Mouse (Mus musculus) forebrain, embryonic 12.5 days (tissue): ENCODE data around the gene Trappc6a. TPM values are rescaled to one million over a fixed set of nuclear protein-coding genes. Genes with fewer than 3 reads are reported as not detected.
A peak's percentile ranks its signal among the peaks of the same experiment; 100 is the strongest.

ENCODE experiments used
- ATAC-seq: fragments of 200-750 bp; cut with Nextera tagmentation; 2 replicates; pipeline ENCODE4 v1.8.0; 2017; ENCODE audit warnings: moderate TSS enrichment; ENCODE audit not compliant: low FRiP score
- H3K27ac ChIP-seq: fragments of 300-500 bp; sonication (generic); 2 replicates; pipeline ENCODE4 v1.5.1; 2016; ENCODE audit warnings: mild to moderate bottlenecking
- H3K27me3 ChIP-seq: fragments of 300-500 bp; sonication (generic); 2 replicates; pipeline ENCODE4 v1.6.1; 2016; ENCODE audit warnings: mild to moderate bottlenecking
- H3K36me3 ChIP-seq: fragments of 300-500 bp; sonication (generic); replicated peaks from 2 replicates; pipeline ENCODE4 v1.6.1; 2016; ENCODE audit warnings: mild to moderate bottlenecking
- H3K4me1 ChIP-seq: fragments of 300-500 bp; sonication (generic); 2 replicates; pipeline ENCODE4 v1.6.1; 2016
- H3K4me2 ChIP-seq: fragments of 300-500 bp; sonication (generic); 2 replicates; pipeline ENCODE4 v1.6.1; 2016; ENCODE audit warnings: mild to moderate bottlenecking, moderate library complexity
- H3K4me3 ChIP-seq: fragments of 300-500 bp; sonication (generic); replicated peaks from 2 replicates; pipeline ENCODE4 v1.5.1; 2016; ENCODE audit warnings: mild to moderate bottlenecking
- H3K9ac ChIP-seq: fragments of 300-500 bp; sonication (generic); 2 replicates; pipeline ENCODE4 v1.6.1; 2016; ENCODE audit warnings: mild to moderate bottlenecking
- H3K9me3 ChIP-seq: fragments of 300-500 bp; sonication (generic); 2 replicates; pipeline ENCODE4 v1.6.1; 2016
- WGBS: fragments of 180-500 bp; shearing (Covaris S2); methylation state at CpG from one replicate; pipeline ENCODE4 v1.1.7; 2016; 5-methylcytosine and 5-hydroxymethylcytosine counted together
- polyA plus RNA-seq: library from polyadenylated mRNA; unstranded; fragments of >200 nt; fragmentation: Nextera tagmentation; extraction: Ambion mirVana; gene quantifications from 2 replicates; pipeline ENCODE4 v1.2.1, GENCODE M21; 2016

Trappc6a gene
- polyA plus RNA-seq, 1 experiment from 2014 or later: 43.6 TPM

DNA sequence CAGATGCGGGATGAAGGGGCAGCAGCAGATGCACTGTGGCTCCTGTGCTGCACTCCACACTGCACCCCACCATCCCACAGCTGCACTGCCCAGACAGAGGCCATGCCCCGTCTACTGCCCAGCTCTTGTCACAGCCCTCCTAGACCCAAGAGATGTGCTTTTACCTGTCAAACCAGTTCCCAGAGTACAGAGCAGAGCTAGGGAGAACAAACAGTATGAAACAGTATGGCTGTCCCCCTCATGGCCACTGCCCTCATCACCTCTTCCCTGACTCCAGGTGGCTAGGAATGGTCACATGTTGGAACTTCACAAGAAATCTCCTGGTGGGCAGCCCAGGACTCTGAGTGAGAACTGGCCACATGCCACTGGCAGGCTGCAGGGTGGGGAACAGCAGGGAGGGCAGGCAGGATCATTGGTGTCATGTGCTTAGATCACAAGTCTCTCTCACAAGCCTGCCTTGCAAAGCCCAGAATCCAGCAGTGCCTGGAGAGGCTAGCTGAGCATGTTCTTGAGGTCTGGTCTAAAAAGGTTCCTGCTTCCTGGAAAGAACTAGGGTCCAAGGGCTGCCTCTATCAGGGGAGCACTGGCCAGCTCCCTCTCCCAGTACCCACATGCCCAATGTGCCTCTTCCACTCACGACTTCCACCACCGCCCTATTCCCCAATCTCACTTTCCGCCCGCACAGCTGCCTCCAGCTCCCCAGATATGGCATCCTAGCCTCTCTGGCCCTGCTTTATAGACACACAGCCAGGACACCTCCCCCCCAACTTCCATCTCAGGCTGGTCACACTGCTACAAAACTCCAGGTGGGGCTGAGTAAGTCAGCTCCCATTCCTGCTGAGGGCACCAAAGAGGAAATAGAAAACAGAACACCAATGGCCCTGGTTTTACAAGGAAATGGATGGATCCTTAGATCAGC is 50.0 kb downstream of the Trappc6a start:
- Histone ChIP-seq H3K9me3 (no peaks in the 10 kb centered on the region), H3K36me3 (peaks cover 31% of the 10 kb centered on the region), H3K27ac (no peak overlapping the region), H3K4me3 (no peak overlapping the region), H3K4me2 (peak overlapping the region; percentile 10; the same call in 1 of the 2 replicates), H3K9ac (peak overlapping the region; percentile 44; the same call in 1 of the 2 replicates), H3K27me3 (no peaks in the 10 kb centered on the region), H3K4me1 (peaks cover 42% of the 10 kb centered on the region)
- 93% methylated on average over 6 of the region's 6 CpGs for WGBS
- ATAC-seq: no peak

DNA sequence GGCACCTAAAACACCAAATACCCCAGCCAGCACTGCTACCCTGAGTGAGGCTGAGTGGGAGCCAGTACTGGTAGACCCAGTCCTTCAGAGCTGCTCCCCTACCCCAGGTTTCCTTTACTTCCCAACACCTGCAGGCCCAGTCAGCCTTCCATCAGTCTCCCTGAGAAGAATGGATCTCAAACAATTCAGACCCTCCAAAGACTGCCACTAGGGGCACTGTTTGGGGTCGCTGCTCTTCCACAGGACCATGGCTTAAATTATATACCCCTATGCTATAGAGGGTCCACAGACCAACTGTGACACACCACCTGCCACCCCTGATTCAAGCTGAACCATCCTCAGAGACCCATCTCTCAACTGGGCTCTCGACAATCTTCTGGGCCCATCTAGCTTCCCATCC is 50.8 kb downstream of the Trappc6a start:
- 0 out of 2 replicates have a peak overlapping the region, but pooled peaks have one; percentile 44 for H3K9ac ChIP-seq
- no peaks in the 10 kb centered on the region for H3K27me3 ChIP-seq
- no peak overlapping the region for H3K4me3 ChIP-seq
- H3K36me3 ChIP-seq: peaks cover 24% of the 10 kb centered on the region
- H3K9me3 ChIP-seq: no peaks in the 10 kb centered on the region
- no peak for ATAC-seq
- peak overlapping the region; percentile 99; the same call in 1 of the 2 replicates for H3K4me2 ChIP-seq
- no peak overlapping the region for H3K27ac ChIP-seq
- H3K4me1 ChIP-seq: peaks cover 48% of the 10 kb centered on the region
- WGBS: 39% methylated on average over 2 of the region's 2 CpGs

DNA sequence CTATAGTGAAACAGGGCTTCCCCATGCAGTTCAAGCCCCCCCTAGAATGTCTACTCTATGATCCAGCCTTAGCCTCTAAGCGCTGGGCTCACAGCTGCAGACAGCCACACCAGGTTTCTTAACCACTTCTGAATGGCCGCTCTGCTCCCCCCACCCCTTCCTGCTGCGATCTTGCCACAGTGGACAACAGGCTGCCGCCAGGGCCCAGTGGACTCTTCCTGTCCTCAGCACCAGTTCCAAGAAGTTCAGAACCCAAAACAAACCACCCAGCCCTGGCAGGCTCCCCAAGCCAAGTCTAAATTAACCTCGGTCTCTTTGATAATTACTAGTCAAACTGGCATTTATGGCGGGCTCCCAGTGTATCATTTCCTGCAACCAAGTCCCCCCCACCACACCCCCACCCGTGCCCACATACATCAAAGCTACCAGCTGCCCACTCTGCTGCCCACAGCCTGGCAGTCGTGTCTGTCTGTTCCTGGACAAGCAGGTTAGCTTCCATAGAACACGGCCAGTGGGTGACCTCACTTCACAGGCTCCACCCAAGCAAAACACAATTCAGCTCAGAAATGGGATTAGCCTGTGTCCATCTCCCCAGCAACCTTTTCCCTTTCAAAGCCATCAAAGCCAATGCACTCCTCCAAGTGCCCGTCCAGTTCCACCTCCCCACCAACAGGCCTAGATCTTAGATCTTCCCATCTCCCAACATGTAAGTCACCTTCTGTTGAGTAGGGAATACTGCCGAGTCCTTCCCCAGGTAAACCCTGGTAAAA is 52.5 kb downstream of the Trappc6a start:
- H3K9me3 ChIP-seq: peaks cover 6% of the 10 kb centered on the region; the same call in 1 of the 2 replicates
- no peaks in the 10 kb centered on the region for H3K27me3 ChIP-seq
- 23% methylated on average over 11 of the region's 11 CpGs for WGBS
- H3K4me3 ChIP-seq: peak overlapping the region; percentile 98
- no peak overlapping the region for H3K27ac ChIP-seq
- peaks cover 32% of the 10 kb centered on the region for H3K36me3 ChIP-seq
- peak overlapping the region; percentile 99 for H3K4me2 ChIP-seq
- H3K9ac ChIP-seq: peak overlapping the region; percentile 96
- H3K4me1 ChIP-seq: peaks cover 48% of the 10 kb centered on the region
- ATAC-seq: no peak

DNA sequence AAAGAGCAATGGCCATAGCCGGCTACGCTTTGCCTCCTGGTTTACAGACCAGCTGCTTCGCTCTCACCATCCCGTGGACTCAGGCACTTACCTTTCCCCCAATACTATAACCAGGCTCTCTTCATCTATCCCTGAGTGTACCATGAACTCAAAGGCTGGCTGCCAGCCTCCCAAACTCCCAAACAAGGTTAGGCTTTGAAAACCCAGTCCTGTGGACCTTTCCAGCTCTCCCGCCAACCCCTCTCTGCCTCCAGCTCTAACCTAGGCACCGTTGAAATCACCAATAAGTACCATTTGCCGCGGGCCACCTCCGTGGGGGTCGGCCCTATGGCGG is 53.2 kb downstream of the Trappc6a start:
- WGBS: under 1% methylated on average over 11 of the region's 11 CpGs
- ATAC-seq: no peak
- H3K36me3 ChIP-seq: peaks cover 33% of the 10 kb centered on the region

GRCm38 (mm10) chr7:19561765-19562642 is 53.8 kb downstream of the Trappc6a start:
- Histone ChIP-seq H3K27ac (peak overlapping the region; percentile 92), H3K36me3 (peaks cover 32% of the 10 kb centered on the region), H3K9ac (peak overlapping the region; percentile 96), H3K4me3 (peak overlapping the region; percentile 98), H3K27me3 (no peaks in the 10 kb centered on the region), H3K4me1 (peaks cover 46% of the 10 kb centered on the region), H3K9me3 (peaks cover 6% of the 10 kb centered on the region; the same call in 1 of the 2 replicates), H3K4me2 (peak overlapping the region; percentile 99)
- peak; percentile 90 for ATAC-seq
- WGBS: under 1% methylated on average over 101 of the region's 102 CpGs

More for the DNA sequence above, 53.2 kb downstream of the Trappc6a start:
- Histone ChIP-seq H3K9me3 (peaks cover 6% of the 10 kb centered on the region; the same call in 1 of the 2 replicates), H3K4me2 (peak overlapping the region; percentile 99), H3K27me3 (no peaks in the 10 kb centered on the region), H3K27ac (peak overlapping the region; percentile 92), H3K4me3 (peak overlapping the region; percentile 98), H3K9ac (peak overlapping the region; percentile 96), H3K4me1 (peaks cover 46% of the 10 kb centered on the region)

DNA sequence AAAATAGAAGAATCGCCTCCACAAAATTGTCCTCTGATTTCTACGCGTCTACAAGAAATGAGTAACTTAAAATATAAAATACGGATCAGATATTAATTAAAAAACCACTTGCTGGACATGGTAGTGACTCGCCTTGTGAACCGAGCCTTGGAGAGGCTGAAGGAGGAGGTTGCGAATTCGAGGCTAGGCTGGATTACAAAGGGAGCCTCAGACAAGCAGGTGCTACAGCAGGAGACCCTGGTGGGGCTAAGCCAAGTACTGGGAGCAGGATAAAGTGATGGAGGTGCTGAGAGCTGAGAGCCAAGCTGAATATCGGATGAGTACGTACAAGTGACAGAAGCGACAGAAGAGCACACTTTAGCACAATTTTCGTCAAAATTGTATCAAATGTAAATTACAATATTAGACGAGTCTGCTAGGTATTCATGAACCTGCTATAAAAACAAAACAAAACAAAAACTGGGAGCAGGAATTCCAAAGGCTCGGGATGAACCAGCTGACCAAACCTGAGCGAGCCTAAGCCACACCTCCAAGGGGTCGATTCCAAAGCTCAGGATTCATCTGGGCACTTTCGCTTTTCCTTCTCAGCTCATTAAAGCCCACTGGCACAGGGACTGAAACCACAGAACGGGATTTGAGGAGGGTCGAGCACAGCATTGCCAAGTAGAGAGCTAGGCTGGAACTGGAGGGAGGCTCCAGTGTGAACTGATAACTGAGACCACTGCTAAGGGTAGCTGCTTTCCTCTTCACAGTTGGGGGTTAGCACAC is 54.6 kb downstream of the Trappc6a start, which contains the start of gene Ppp1r37:
Ppp1r37 (minus strand) TSS at position 434 of the 768 bp plus-strand sequence.
- peak; percentile 48 for ATAC-seq
- H3K4me3 ChIP-seq: peak within 1 kb of the TSS; percentile 98
- peaks cover 46% of the 10 kb centered on the region for H3K4me1 ChIP-seq
- H3K27me3 ChIP-seq: no peaks in the 10 kb centered on the region
- H3K4me2 ChIP-seq: peak within 1 kb of the TSS; percentile 99
- H3K9me3 ChIP-seq: peaks cover 6% of the 10 kb centered on the region; the same call in 1 of the 2 replicates
- peak within 1 kb of the TSS; percentile 92 for H3K27ac ChIP-seq
- peaks cover 34% of the 10 kb centered on the region for H3K36me3 ChIP-seq
- 2% methylated on average over 19 of the region's 19 CpGs for WGBS
- peak within 1 kb of the TSS; percentile 96 for H3K9ac ChIP-seq

GRCm38 (mm10) chr7:19563884-19564283 is 55.7 kb downstream of the Trappc6a start:
- Histone ChIP-seq H3K27me3 (no peaks in the 10 kb centered on the region), H3K4me1 (peaks cover 36% of the 10 kb centered on the region), H3K4me2 (0 out of 2 replicates have a peak overlapping the region, but pooled peaks have one; percentile 99), H3K9me3 (peaks cover 6% of the 10 kb centered on the region; the same call in 1 of the 2 replicates), H3K4me3 (no peak overlapping the region), H3K9ac (no peak overlapping the region), H3K27ac (no peak overlapping the region), H3K36me3 (peaks cover 32% of the 10 kb centered on the region)
- no peak for ATAC-seq
- WGBS: 83% methylated on average over 3 of the region's 3 CpGs

GRCm38 (mm10) chr7:19564455-19564854 is 56.3 kb downstream of the Trappc6a start:
- Histone ChIP-seq H3K4me1 (peaks cover 30% of the 10 kb centered on the region), H3K27me3 (no peaks in the 10 kb centered on the region), H3K4me3 (no peak overlapping the region), H3K4me2 (no peak overlapping the region), H3K36me3 (peaks cover 38% of the 10 kb centered on the region), H3K27ac (no peak overlapping the region), H3K9me3 (peaks cover 6% of the 10 kb centered on the region; the same call in 1 of the 2 replicates), H3K9ac (no peak overlapping the region)
- WGBS: 90% methylated on average over 4 of the region's 4 CpGs
- no peak for ATAC-seq

Other genes with a start within 250 kb of the Trappc6a start
- 42.4 and 43.0 TPM in 2 replicates for gene Vasp, start 236.6 kb upstream of the Trappc6a start, polyA plus RNA-seq
- gene Ppm1n, start 228.3 kb upstream of the Trappc6a start, polyA plus RNA-seq: 0.19 TPM in 1 of 2 replicates, not detected in the other
- 70.3 and 74.1 TPM in 2 replicates for gene Rtn2, start 225.8 kb upstream of the Trappc6a start, polyA plus RNA-seq
- 0.24 TPM in 1 of 2 replicates, not detected in the other for gene Fosb, start 198.3 kb upstream of the Trappc6a start, polyA plus RNA-seq
- 89.7 and 100 TPM in 2 replicates for gene Ercc1, start 163.6 kb upstream of the Trappc6a start, polyA plus RNA-seq
- gene Cd3eap, start 148.9 kb upstream of the Trappc6a start, polyA plus RNA-seq: 24.7 and 24.8 TPM in 2 replicates
- gene Ppp1r13l, start 148.6 kb upstream of the Trappc6a start, polyA plus RNA-seq: 4.8 and 5.3 TPM in 2 replicates
- gene Ercc2, start 126.4 kb upstream of the Trappc6a start, polyA plus RNA-seq: 23.3 and 23.7 TPM in 2 replicates
- gene Klc3, start 104.3 kb upstream of the Trappc6a start, polyA plus RNA-seq: 2.8 and 5.4 TPM in 2 replicates
- gene Ckm, start 103.6 kb upstream of the Trappc6a start, polyA plus RNA-seq: not detected in 2 replicates
- 14.0 and 14.3 TPM in 2 replicates for gene Mark4, start 49.6 kb upstream of the Trappc6a start, polyA plus RNA-seq
- gene Exoc3l2, start 45.1 kb upstream of the Trappc6a start, polyA plus RNA-seq: 0.51 and 0.69 TPM in 2 replicates
- gene Bloc1s3, start within 50 bp of the Trappc6a start, polyA plus RNA-seq: 3.5 and 3.9 TPM in 2 replicates
- 0.17 TPM in 1 of 2 replicates, not detected in the other for gene Nkpd1, start 9.4 kb downstream of the Trappc6a start, polyA plus RNA-seq
- gene Ppp1r37, start 54.7 kb downstream of the Trappc6a start, polyA plus RNA-seq: 34.9 and 35.4 TPM in 2 replicates
- gene Zfp296, start 68.9 kb downstream of the Trappc6a start, polyA plus RNA-seq: 0.18 and 0.34 TPM in 2 replicates
- gene Gemin7, start 69.2 kb downstream of the Trappc6a start, polyA plus RNA-seq: 120 and 125 TPM in 2 replicates
- 66.3 and 67.6 TPM in 2 replicates for gene Clasrp, start 96.1 kb downstream of the Trappc6a start, polyA plus RNA-seq
- 3.3 and 3.6 TPM in 2 replicates for gene Relb, start 121.0 kb downstream of the Trappc6a start, polyA plus RNA-seq
- 85.6 and 87.6 TPM in 2 replicates for gene Clptm1, start 156.6 kb downstream of the Trappc6a start, polyA plus RNA-seq
- not detected in 2 replicates for gene Apoc2, start 169.5 kb downstream of the Trappc6a start, polyA plus RNA-seq
- gene Gm44805, start 173.0 kb downstream of the Trappc6a start, polyA plus RNA-seq: not detected in 2 replicates
- not detected in 2 replicates for gene Apoc4, start 173.1 kb downstream of the Trappc6a start, polyA plus RNA-seq
- gene Apoc1, start 184.3 kb downstream of the Trappc6a start, polyA plus RNA-seq: 0.73 and 1.2 TPM in 2 replicates
- gene Apoe, start 190.8 kb downstream of the Trappc6a start, polyA plus RNA-seq: 115 and 128 TPM in 2 replicates
- 136 and 149 TPM in 2 replicates for gene Tomm40, start 207.0 kb downstream of the Trappc6a start, polyA plus RNA-seq
- gene Nectin2, start 242.1 kb downstream of the Trappc6a start, polyA plus RNA-seq: 45.9 and 47.3 TPM in 2 replicates